16 mouse cellular contexts compared by ENCODE assay signal in the genomic region with DNA sequence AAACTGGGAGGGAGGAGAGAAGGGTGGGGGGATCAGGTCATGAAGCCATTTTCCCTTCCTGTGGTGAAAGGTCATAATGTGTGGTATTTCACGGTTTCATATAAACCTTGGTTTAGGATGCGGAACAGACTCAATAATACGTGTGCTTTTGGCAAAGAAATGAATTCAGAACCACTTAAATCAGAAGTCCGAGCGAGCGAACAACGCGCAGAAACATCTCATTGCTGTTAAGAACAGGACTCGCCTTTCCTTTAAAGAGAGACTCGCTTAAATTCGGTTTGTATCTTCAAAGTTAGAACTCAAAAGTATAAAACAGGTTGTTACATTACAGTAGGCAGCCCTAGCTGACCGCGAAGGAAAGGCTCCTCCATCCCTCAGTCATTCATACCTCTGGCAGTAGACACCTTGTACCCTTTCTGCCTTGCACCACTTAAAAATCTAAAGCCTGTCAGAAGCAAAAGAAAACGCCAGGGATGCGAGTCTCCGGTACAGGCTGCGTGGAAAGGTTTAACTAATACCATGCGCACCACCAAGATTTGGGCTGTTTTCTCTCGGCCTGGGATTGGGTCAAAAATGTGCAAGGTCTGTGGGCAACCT. TPM values are rescaled to one million over a fixed set of nuclear protein-coding genes. Genes with fewer than 3 reads are reported as not detected.
DNase-seq lines count a peak whose midpoint lies in the region; ATAC-seq lines count a peak whose summit lies in the region.
"Had no signal": no experiment of that assay in that cellular context is flagged by ENCODE, and none has a peak within 500 bp of the region (broad histone marks: within the 10 kb centered on the region; RNA-seq: fewer than 3 reads in every experiment).

No protein-coding gene starts in this region.

- 1% methylated on average over 19 of the region's 19 CpGs for whole genome bisulfite sequencing in embryonic facial prominence, embryonic 12.5 days
- under 1% methylated on average over 19 of the region's 19 CpGs for WGBS in limb, embryonic 10.5 days
- under 1% methylated on average over 19 of the region's 19 CpGs for WGBS in midbrain, embryonic 16.5 days

- H3K9me3 ChIP-seq in embryonic facial prominence, embryonic 12.5 days: no peaks in the 10 kb centered on the region
- H3K9me3 ChIP-seq in limb, embryonic 10.5 days (replicated peaks): no peaks in the 10 kb centered on the region
- H3K9me3 ChIP-seq in midbrain, embryonic 16.5 days (replicated peaks; ENCODE audit: control insufficient read depth, low read length, poor library complexity, severe bottlenecking): no peaks in the 10 kb centered on the region
- H3K9me3 ChIP-seq: neural tube, embryonic 12.5 days had no signal

- no peaks in the 10 kb centered on the region for H3K36me3 ChIP-seq in embryonic facial prominence, embryonic 12.5 days
- no peaks in the 10 kb centered on the region for H3K36me3 ChIP-seq in limb, embryonic 10.5 days
- H3K36me3 ChIP-seq in midbrain, embryonic 16.5 days (ENCODE audit: control insufficient read depth, insufficient read depth, low read length): no peaks in the 10 kb centered on the region
- H3K36me3 ChIP-seq: neural tube, embryonic 12.5 days had no signal

- H3K27ac ChIP-seq in embryonic facial prominence, embryonic 12.5 days: peak overlapping the region; percentile 88
- no peak overlapping the region for H3K27ac ChIP-seq in limb, embryonic 10.5 days
- peak overlapping the region; percentile 60; the same call in 1 of the 2 replicates for H3K27ac ChIP-seq in midbrain, embryonic 16.5 days (ENCODE audit: low read length)
- H3K27ac ChIP-seq: liver, embryonic 14.5 days; neural tube, embryonic 12.5 days had no signal

- peak overlapping the region; percentile 69 for H3K4me3 ChIP-seq in embryonic facial prominence, embryonic 12.5 days
- peak overlapping the region; percentile 25; the same call in 1 of the 2 replicates for H3K4me3 ChIP-seq in limb, embryonic 10.5 days
- no peak overlapping the region for H3K4me3 ChIP-seq in midbrain, embryonic 16.5 days (ENCODE audit: low read depth, low read length)
- H3K4me3 ChIP-seq: neural tube, embryonic 12.5 days had no signal

- peak overlapping the region; percentile 58; the same call in 1 of the 2 replicates for H3K9ac ChIP-seq in embryonic facial prominence, embryonic 12.5 days
- no peak overlapping the region for H3K9ac ChIP-seq in midbrain, embryonic 16.5 days (ENCODE audit: low read depth, low read length)
- H3K9ac ChIP-seq: liver, embryonic 14.5 days; neural tube, embryonic 12.5 days had no signal

- H3K4me1 ChIP-seq in embryonic facial prominence, embryonic 12.5 days: peaks cover 15% of the 10 kb centered on the region
- H3K4me1 ChIP-seq in limb, embryonic 10.5 days: peaks cover 22% of the 10 kb centered on the region
- no peaks in the 10 kb centered on the region for H3K4me1 ChIP-seq in midbrain, embryonic 16.5 days (ENCODE audit: control insufficient read depth, insufficient read depth, low read length)

- peak; percentile 49 for DNase-seq in embryo, embryonic 10.5 days (ENCODE audit: low spot score)
- no peak for DNase-seq in embryo, embryonic 10 days (ENCODE audit: low spot score)
- DNase-seq in limb, embryonic 10.5 days (ENCODE audit: low spot score): no peak
- DNase-seq in frontal cortex, postnatal 14 days (ENCODE audit: low spot score in 2 of 2): no peak
- DNase-seq in thymus, postnatal 10 days (ENCODE audit: low spot score in 2 of 2): no peak
- DNase-seq: cerebellum, adult 18-20 months; gastrocnemius, postnatal 25 days; kidney, postnatal 10 days; layer of hippocampus, postnatal 36 days; lung, postnatal 4 days had no signal

- peaks cover 70% of the 10 kb centered on the region for H3K27me3 ChIP-seq in embryonic facial prominence, embryonic 12.5 days
- H3K27me3 ChIP-seq in limb, embryonic 10.5 days (ENCODE audit: low read depth, poor library complexity, severe bottlenecking): peaks cover 100% of the 10 kb centered on the region
- H3K27me3 ChIP-seq in midbrain, embryonic 16.5 days (ENCODE audit: control insufficient read depth, insufficient read depth, low read depth, low read length): peaks cover 45% of the 10 kb centered on the region

- no peak for ATAC-seq in embryonic facial prominence, embryonic 12.5 days (ENCODE audit: insufficient number of reproducible peaks, insufficient read depth, low FRiP score, low TSS enrichment)
- no peak for ATAC-seq in midbrain, embryonic 16.5 days
- no peak for ATAC-seq in frontal cortex, adult (ENCODE audit: low TSS enrichment)

- H3K4me2 ChIP-seq in embryonic facial prominence, embryonic 12.5 days (replicated peaks): peak overlapping the region; percentile 72
- 0 out of 2 replicates have a peak overlapping the region, but pooled peaks have one; percentile 10 for H3K4me2 ChIP-seq in midbrain, embryonic 16.5 days (ENCODE audit: low read length)
- H3K4me2 ChIP-seq: neural tube, embryonic 12.5 days had no signal

RNA-seq across cellular contexts. Expression of a gene that starts 8.3 kb away (rescaled TPM):
- 70.1 and 103 TPM in 2 replicates for polyA plus RNA-seq in embryonic facial prominence, embryonic 12.5 days (2016; fragmentation: Nextera tagmentation; extraction: Ambion mirVana)
- 9.3 and 10.8 TPM in 2 replicates for polyA plus RNA-seq in limb, embryonic 10.5 days (2016; fragmentation: Nextera tagmentation; extraction: Ambion mirVana)
- 9.7 and 20.7 TPM in 2 replicates for polyA plus RNA-seq in midbrain, embryonic 16.5 days (2015; fragmentation: Nextera tagmentation; extraction: Ambion mirVana)
- polyA plus RNA-seq: liver, embryonic 14.5 days had no signal

RNA-seq across cellular contexts. Expression of a gene that starts 10.4 kb away (rescaled TPM):
- polyA plus RNA-seq in embryonic facial prominence, embryonic 12.5 days (2016; fragmentation: Nextera tagmentation; extraction: Ambion mirVana): 8.0 and 13.5 TPM in 2 replicates
- polyA plus RNA-seq in limb, embryonic 10.5 days (2016; fragmentation: Nextera tagmentation; extraction: Ambion mirVana): 0.41 and 0.60 TPM in 2 replicates
- 1.3 and 3.0 TPM in 2 replicates for polyA plus RNA-seq in midbrain, embryonic 16.5 days (2015; fragmentation: Nextera tagmentation; extraction: Ambion mirVana)
- polyA plus RNA-seq: heart, embryonic 14.5 days; liver, embryonic 14.5 days; neural tube, embryonic 12.5 days had no signal
